Mouse (Mus musculus) heart, adult 11 months (tissue): ENCODE measurements around the gene Atp2c2.

Experiments
- DNase-seq: peaks from one replicate; pipeline ENCODE4 v3.0.0; 2022

Gene Atp2c2

GRCm38 (mm10) chr8:119787341-119787740, 87.5 kb downstream of the Atp2c2 start:
- no peak for DNase-seq

- no peak for DNase-seq
Measured at GRCm38 (mm10) chr8:119788607-119789381, 89.0 kb downstream of the Atp2c2 start.

- no peak for DNase-seq
Measured at GRCm38 (mm10) chr8:119789581-119789980, 89.8 kb downstream of the Atp2c2 start.

- peak; percentile 95 for DNase-seq
Measured at GRCm38 (mm10) chr8:119791804-119792704, 92.2 kb downstream of the Atp2c2 start.

- DNase-seq: no peak
Measured at GRCm38 (mm10) chr8:119794689-119795088, 94.9 kb downstream of the Atp2c2 start.

- DNase-seq: no peak
Measured at GRCm38 (mm10) chr8:119795651-119796050, 95.8 kb downstream of the Atp2c2 start.

- peak; percentile 98 for DNase-seq
Measured at GRCm38 (mm10) chr8:119798170-119798964, 98.6 kb downstream of the Atp2c2 start.

GRCm38 (mm10) chr8:119798965-119799264, 99.1 kb downstream of the Atp2c2 start:
- no peak for DNase-seq

- no peak for DNase-seq
Measured at GRCm38 (mm10) chr8:119801168-119801567, 101.4 kb downstream of the Atp2c2 start.

GRCm38 (mm10) chr8:119802592-119802991, 102.8 kb downstream of the Atp2c2 start:
- no peak for DNase-seq

- DNase-seq: no peak
Measured at GRCm38 (mm10) chr8:119805275-119805674, 105.5 kb downstream of the Atp2c2 start.

- no peak for DNase-seq
Measured at GRCm38 (mm10) chr8:119806422-119807263, 106.8 kb downstream of the Atp2c2 start.
